Comparison of ENCODE assay signal across 25 mouse cellular contexts in the genomic region with DNA sequence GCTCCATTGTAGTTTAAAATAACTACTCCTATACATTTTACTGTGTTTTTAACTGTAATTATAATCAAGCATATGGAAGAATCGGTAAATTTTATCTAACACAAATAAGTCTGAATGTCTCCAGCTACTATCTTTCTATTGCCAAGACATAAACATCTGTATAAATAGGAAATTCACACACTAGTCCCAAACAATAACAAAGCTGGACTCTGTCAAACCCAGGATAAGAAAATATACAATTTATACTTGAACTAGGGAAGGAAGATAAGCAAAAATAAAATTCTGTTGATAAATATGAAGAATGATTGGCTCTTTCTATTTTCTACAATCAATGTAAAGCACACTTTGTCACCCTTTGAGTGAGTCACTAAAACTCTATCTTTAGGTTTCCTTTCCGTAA.
"Had no signal": no experiment of that assay in that cellular context is flagged by ENCODE, and none has a peak within 500 bp of the region (broad histone marks: within the 10 kb centered on the region; RNA-seq: fewer than 3 reads in every experiment).

No protein-coding gene starts in this region.

- H3K4me1 ChIP-seq: heart, embryonic 10.5 days; heart, embryonic 12.5 days; heart, embryonic 15.5 days; hindbrain, embryonic 12.5 days; hindbrain, embryonic 13.5 days; hindbrain, embryonic 15.5 days; kidney, embryonic 15.5 days had no signal

- H3K27me3 ChIP-seq: heart, embryonic 12.5 days; heart, embryonic 13.5 days; heart, embryonic 15.5 days; hindbrain, embryonic 12.5 days; hindbrain, embryonic 15.5 days; kidney, embryonic 15.5 days had no signal

- DNase-seq: heart, adult 2 months; kidney, adult 11 months; kidney, adult 18-20 months; kidney, adult 8-10 months; kidney, postnatal 10 days; kidney, postnatal 25 days; kidney, postnatal 4 days; layer of hippocampus, adult 9-11 months; layer of hippocampus, postnatal 36 days had no signal

- H3K4me3 ChIP-seq: heart, adult 2 months; heart, embryonic 10.5 days; heart, embryonic 12.5 days; heart, embryonic 13.5 days; heart, embryonic 15.5 days; hindbrain, embryonic 10.5 days; hindbrain, embryonic 12.5 days; hindbrain, embryonic 13.5 days; hindbrain, embryonic 15.5 days; kidney, embryonic 15.5 days; layer of hippocampus, adult 2 months had no signal

- H3K9ac ChIP-seq: heart, embryonic 12.5 days; heart, embryonic 13.5 days; heart, embryonic 15.5 days; hindbrain, embryonic 12.5 days; hindbrain, embryonic 13.5 days; hindbrain, embryonic 14.5 days; hindbrain, embryonic 15.5 days; kidney, embryonic 15.5 days had no signal

- ATAC-seq: hindbrain, postnatal 0 days; inflammation-experienced regulatory T-cells, adult 6 months; intestine, embryonic 16.5 days had no signal

- H3K4me2 ChIP-seq: heart, embryonic 11.5 days; heart, embryonic 12.5 days; heart, embryonic 13.5 days; heart, embryonic 15.5 days; hindbrain, embryonic 12.5 days; hindbrain, embryonic 13.5 days; hindbrain, embryonic 14.5 days; hindbrain, embryonic 15.5 days; kidney, embryonic 15.5 days had no signal

- H3K27ac ChIP-seq: heart, adult 2 months; heart, embryonic 10.5 days; heart, embryonic 13.5 days; heart, embryonic 15.5 days; hindbrain, embryonic 10.5 days; hindbrain, embryonic 12.5 days; hindbrain, embryonic 13.5 days; hindbrain, embryonic 14.5 days; hindbrain, embryonic 15.5 days; hindbrain, postnatal 0 days; kidney, embryonic 15.5 days; kidney, postnatal 0 days; layer of hippocampus, adult 2 months had no signal

- H3K9me3 ChIP-seq: heart, embryonic 10.5 days; heart, embryonic 12.5 days; heart, embryonic 13.5 days; heart, embryonic 15.5 days; hindbrain, embryonic 10.5 days; hindbrain, embryonic 12.5 days; hindbrain, embryonic 13.5 days; hindbrain, embryonic 15.5 days; kidney, embryonic 15.5 days had no signal

- H3K36me3 ChIP-seq: heart, embryonic 10.5 days; heart, embryonic 12.5 days; heart, embryonic 13.5 days; heart, embryonic 15.5 days; hindbrain, embryonic 10.5 days; hindbrain, embryonic 12.5 days; hindbrain, embryonic 13.5 days; hindbrain, embryonic 15.5 days; kidney, embryonic 15.5 days had no signal
